Mouse (Mus musculus): ENCODE results near the gene Fgf6. TPM values are rescaled to one million over a fixed set of nuclear protein-coding genes. Genes with fewer than 3 reads are reported as not detected.

The Fgf6 gene
- total RNA-seq, 1 experiment = not detected

GRCm38 (mm10) chr6:127044909-127045308, 29.5 kb downstream of the Fgf6 start:
- no peaks in the 10 kb centered on the region for H3K9me3 ChIP-seq (ENCODE audit: control insufficient read depth, insufficient read depth, low read depth, low read length)
- no peaks in the 10 kb centered on the region for H3K36me3 ChIP-seq (ENCODE audit: control insufficient read depth, insufficient read depth, low read length, poor library complexity, severe bottlenecking)
- TF ChIP-seq ZNF384 (IDR thresholded peaks at IDR 0.05; ENCODE audit: low read depth, low read length) = no peak
- TF ChIP-seq CHD2 (IDR thresholded peaks at IDR 0.05; ENCODE audit: low read depth, low read length) = no peak
- no peak for TF ChIP-seq MAFK (IDR thresholded peaks at IDR 0.05; ENCODE audit: insufficient read depth, low read depth, low read length)
- no peak for TF ChIP-seq ZC3H11A (IDR thresholded peaks at IDR 0.05; ENCODE audit: borderline replicate concordance, low read depth, low read length)
- no peak for TF ChIP-seq HCFC1 (IDR thresholded peaks at IDR 0.05; ENCODE audit: borderline replicate concordance, insufficient read depth, low read length)
- no peaks in the 10 kb centered on the region for H3K4me1 ChIP-seq (ENCODE audit: control insufficient read depth in 2 of 2, insufficient read depth in 2 of 2, low read length in 2 of 2, poor library complexity in 1 of 2)
- DNase-seq (ENCODE audit: low read depth, low spot score) = no peak
- no peak overlapping the region for H3K27ac ChIP-seq (ENCODE audit: insufficient read depth, low read depth, low read length, poor library complexity, severe bottlenecking)
- no peak overlapping the region for H3K4me3 ChIP-seq (ENCODE audit: insufficient read depth in 1 of 2, low read depth in 1 of 2, low read length in 2 of 2, poor library complexity in 1 of 2, severe bottlenecking in 1 of 2)
- H3K9ac ChIP-seq (ENCODE audit: insufficient read depth, low read depth, low read length, poor library complexity, severe bottlenecking) = no peak overlapping the region
- in situ Hi-C loops (cut with MboI; ENCODE audit: low sequenced_read_pairs in 2 of 2, unreplicated experiment in 2 of 2) = no loop called here

GRCm38 (mm10) chr6:127050847-127051246, 35.5 kb downstream of the Fgf6 start:
- no peak overlapping the region for H3K4me3 ChIP-seq (ENCODE audit: insufficient read depth in 1 of 2, low read depth in 1 of 2, low read length in 2 of 2, poor library complexity in 1 of 2, severe bottlenecking in 1 of 2)
- no peak for DNase-seq (ENCODE audit: low read depth, low spot score)
- TF ChIP-seq ZNF384 (IDR thresholded peaks at IDR 0.05; ENCODE audit: low read depth, low read length) (no peak), ZC3H11A (IDR thresholded peaks at IDR 0.05; ENCODE audit: borderline replicate concordance, low read depth, low read length) (no peak), CHD2 (IDR thresholded peaks at IDR 0.05; ENCODE audit: low read depth, low read length) (no peak), HCFC1 (IDR thresholded peaks at IDR 0.05; ENCODE audit: borderline replicate concordance, insufficient read depth, low read length) (no peak), MAFK (IDR thresholded peaks at IDR 0.05; ENCODE audit: insufficient read depth, low read depth, low read length) (no peak)
- in situ Hi-C loops (cut with MboI; ENCODE audit: low sequenced_read_pairs in 2 of 2, unreplicated experiment in 2 of 2) = no loop called here
- H3K9ac ChIP-seq (ENCODE audit: insufficient read depth, low read depth, low read length, poor library complexity, severe bottlenecking) = no peak overlapping the region
- H3K36me3 ChIP-seq (ENCODE audit: control insufficient read depth, insufficient read depth, low read length, poor library complexity, severe bottlenecking) = no peaks in the 10 kb centered on the region
- no peaks in the 10 kb centered on the region for H3K4me1 ChIP-seq (ENCODE audit: control insufficient read depth in 2 of 2, insufficient read depth in 2 of 2, low read length in 2 of 2, poor library complexity in 1 of 2)
- H3K27ac ChIP-seq (ENCODE audit: insufficient read depth, low read depth, low read length, poor library complexity, severe bottlenecking) = no peak overlapping the region
- H3K9me3 ChIP-seq (ENCODE audit: control insufficient read depth, insufficient read depth, low read depth, low read length) = no peaks in the 10 kb centered on the region

GRCm38 (mm10) chr6:127056990-127057588, 41.7 kb downstream of the Fgf6 start:
- Histone ChIP-seq H3K4me3 (ENCODE audit: insufficient read depth in 1 of 2, low read depth in 1 of 2, low read length in 2 of 2, poor library complexity in 1 of 2, severe bottlenecking in 1 of 2) (no peak overlapping the region), H3K27ac (ENCODE audit: insufficient read depth, low read depth, low read length, poor library complexity, severe bottlenecking) (no peak overlapping the region), H3K9me3 (ENCODE audit: control insufficient read depth, insufficient read depth, low read depth, low read length) (no peaks in the 10 kb centered on the region), H3K4me1 (ENCODE audit: control insufficient read depth in 2 of 2, insufficient read depth in 2 of 2, low read length in 2 of 2, poor library complexity in 1 of 2) (no peaks in the 10 kb centered on the region), H3K9ac (ENCODE audit: insufficient read depth, low read depth, low read length, poor library complexity, severe bottlenecking) (no peak overlapping the region), H3K36me3 (ENCODE audit: control insufficient read depth, insufficient read depth, low read length, poor library complexity, severe bottlenecking) (no peaks in the 10 kb centered on the region)
- DNase-seq (ENCODE audit: low read depth, low spot score) = no peak
- in situ Hi-C loops (cut with MboI; ENCODE audit: low sequenced_read_pairs in 2 of 2, unreplicated experiment in 2 of 2) = no loop called here
- no peak for TF ChIP-seq MAFK (IDR thresholded peaks at IDR 0.05; ENCODE audit: insufficient read depth, low read depth, low read length)
- no peak for TF ChIP-seq ZC3H11A (IDR thresholded peaks at IDR 0.05; ENCODE audit: borderline replicate concordance, low read depth, low read length)
- TF ChIP-seq HCFC1 (IDR thresholded peaks at IDR 0.05; ENCODE audit: borderline replicate concordance, insufficient read depth, low read length) = no peak
- TF ChIP-seq ZNF384 (IDR thresholded peaks at IDR 0.05; ENCODE audit: low read depth, low read length) = no peak
- TF ChIP-seq CHD2 (IDR thresholded peaks at IDR 0.05; ENCODE audit: low read depth, low read length) = no peak

- no peak for DNase-seq (ENCODE audit: low read depth, low spot score)
- TF ChIP-seq MAFK (IDR thresholded peaks at IDR 0.05; ENCODE audit: insufficient read depth, low read depth, low read length) (no peak), ZC3H11A (IDR thresholded peaks at IDR 0.05; ENCODE audit: borderline replicate concordance, low read depth, low read length) (no peak)
- Histone ChIP-seq H3K36me3 (ENCODE audit: control insufficient read depth, insufficient read depth, low read length, poor library complexity, severe bottlenecking) (no peaks in the 10 kb centered on the region), H3K27ac (ENCODE audit: insufficient read depth, low read depth, low read length, poor library complexity, severe bottlenecking) (no peak overlapping the region), H3K4me3 (ENCODE audit: insufficient read depth in 1 of 2, low read depth in 1 of 2, low read length in 2 of 2, poor library complexity in 1 of 2, severe bottlenecking in 1 of 2) (no peak overlapping the region), H3K9ac (ENCODE audit: insufficient read depth, low read depth, low read length, poor library complexity, severe bottlenecking) (no peak overlapping the region), H3K9me3 (ENCODE audit: control insufficient read depth, insufficient read depth, low read depth, low read length) (no peaks in the 10 kb centered on the region), H3K4me1 (ENCODE audit: control insufficient read depth in 2 of 2, insufficient read depth in 2 of 2, low read length in 2 of 2, poor library complexity in 1 of 2) (no peaks in the 10 kb centered on the region)
- in situ Hi-C loops (cut with MboI; ENCODE audit: low sequenced_read_pairs in 2 of 2, unreplicated experiment in 2 of 2) = no loop called here
These were observed 44.6 kb downstream of the Fgf6 start for GRCm38 (mm10) chr6:127059975-127060374.

GRCm38 (mm10) chr6:127063915-127064314, 48.5 kb downstream of the Fgf6 start:
- no peaks in the 10 kb centered on the region for H3K36me3 ChIP-seq (ENCODE audit: control insufficient read depth, insufficient read depth, low read length, poor library complexity, severe bottlenecking)
- no peaks in the 10 kb centered on the region for H3K4me1 ChIP-seq (ENCODE audit: control insufficient read depth in 2 of 2, insufficient read depth in 2 of 2, low read length in 2 of 2, poor library complexity in 1 of 2)
- no peak overlapping the region for H3K27ac ChIP-seq (ENCODE audit: insufficient read depth, low read depth, low read length, poor library complexity, severe bottlenecking)
- no peaks in the 10 kb centered on the region for H3K9me3 ChIP-seq (ENCODE audit: control insufficient read depth, insufficient read depth, low read depth, low read length)
- in situ Hi-C loops (cut with MboI; ENCODE audit: low sequenced_read_pairs in 2 of 2, unreplicated experiment in 2 of 2) = no loop called here
- no peak overlapping the region for H3K4me3 ChIP-seq (ENCODE audit: insufficient read depth in 1 of 2, low read depth in 1 of 2, low read length in 2 of 2, poor library complexity in 1 of 2, severe bottlenecking in 1 of 2)
- TF ChIP-seq ZNF384 (IDR thresholded peaks at IDR 0.05; ENCODE audit: low read depth, low read length) = no peak
- TF ChIP-seq MAFK (IDR thresholded peaks at IDR 0.05; ENCODE audit: insufficient read depth, low read depth, low read length) = no peak
- no peak for TF ChIP-seq HCFC1 (IDR thresholded peaks at IDR 0.05; ENCODE audit: borderline replicate concordance, insufficient read depth, low read length)
- no peak for TF ChIP-seq CHD2 (IDR thresholded peaks at IDR 0.05; ENCODE audit: low read depth, low read length)
- TF ChIP-seq ZC3H11A (IDR thresholded peaks at IDR 0.05; ENCODE audit: borderline replicate concordance, low read depth, low read length) = no peak
- no peak overlapping the region for H3K9ac ChIP-seq (ENCODE audit: insufficient read depth, low read depth, low read length, poor library complexity, severe bottlenecking)
- DNase-seq (ENCODE audit: low read depth, low spot score) = no peak

Data from ES-E14 (cell line).